Mouse (Mus musculus) urinary bladder, postnatal 25 days (tissue): ENCODE data around the gene Gsta3.
"Not testable (repeated sequence)": the region's sequence is repeated elsewhere in the genome, so short reads cannot be mapped to it uniquely, and the experiment has no call there.

Experiments used
- DNase-seq: peaks from one replicate; pipeline ENCODE4 v3.0.0; 2022; ENCODE audit warnings: low spot score

Gsta3 gene

DNA sequence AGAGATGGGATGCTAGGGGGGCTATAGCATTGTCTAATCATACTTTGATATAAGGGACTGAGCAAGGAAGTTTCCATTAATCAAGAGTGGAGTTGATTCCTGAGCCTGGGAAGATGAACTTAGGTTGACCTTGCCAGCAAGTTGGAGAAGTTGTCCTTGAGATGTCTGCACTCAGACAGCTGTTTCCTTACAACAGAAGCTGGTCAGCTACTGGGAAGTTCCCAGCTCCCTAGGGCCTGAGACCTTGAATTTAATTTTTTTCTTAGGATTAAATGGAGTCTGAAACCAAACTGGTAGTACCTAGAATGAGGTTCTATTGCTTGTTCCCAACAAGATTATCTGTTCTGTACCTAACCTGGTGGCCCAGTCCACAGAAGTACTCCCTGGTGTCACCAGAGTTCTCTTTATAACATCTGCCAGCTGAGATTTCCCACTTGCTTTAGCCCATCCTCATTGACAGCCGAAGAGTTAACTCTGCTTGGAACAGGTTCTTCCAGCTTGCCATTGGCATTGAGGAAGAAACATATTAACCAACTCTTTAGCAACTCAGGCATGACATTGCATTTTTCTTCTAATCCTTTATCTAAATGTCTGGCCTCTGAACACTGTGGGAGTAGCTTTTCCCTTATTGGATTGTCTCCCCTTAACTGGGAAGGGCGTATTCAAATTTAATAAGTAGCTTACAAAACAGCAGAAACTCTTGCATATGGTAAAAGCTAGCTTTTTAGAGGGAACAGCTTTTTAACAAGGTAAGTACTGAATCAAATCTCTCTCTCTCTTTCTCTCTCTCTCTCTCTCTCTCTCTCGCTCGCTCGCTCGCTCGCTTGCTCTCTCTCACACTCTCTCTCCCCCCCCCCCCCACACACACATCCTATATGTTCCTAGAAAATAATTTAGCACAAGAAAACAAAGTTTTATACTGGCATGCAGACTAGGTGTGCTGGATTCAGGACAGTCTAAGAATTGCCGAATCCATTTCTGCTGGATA is at the start of gene Gsta3:
Gene Gsta3 (plus strand): TSS at position 679 of the 988 bp plus-strand sequence.
- no peak for DNase-seq

- DNase-seq, result no peak
These were observed 34.1 kb upstream of the Gsta3 start for GRCm38 (mm10) chr1:21206241-21206640.

DNA sequence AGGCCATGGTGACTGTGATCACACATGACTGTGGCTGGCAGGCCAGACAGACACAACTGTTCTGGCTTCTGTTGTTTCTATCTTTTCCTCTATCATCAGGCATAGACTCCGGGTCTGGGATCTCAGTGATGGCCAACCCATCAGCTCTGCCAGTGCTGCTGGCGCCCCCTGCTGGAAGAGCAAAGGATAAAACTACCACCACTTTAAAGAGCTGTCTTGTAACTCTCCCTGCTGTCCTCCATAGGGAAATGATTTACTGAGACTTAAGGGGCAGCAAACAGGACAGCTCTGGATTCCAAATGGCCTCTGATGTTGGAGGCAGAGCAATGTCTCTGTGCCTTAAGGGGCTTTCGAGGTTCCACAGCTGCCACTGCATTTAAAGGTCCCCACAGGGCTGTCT is 26.9 kb upstream of the Gsta3 start:
- not testable (repeated sequence) for DNase-seq

DNA sequence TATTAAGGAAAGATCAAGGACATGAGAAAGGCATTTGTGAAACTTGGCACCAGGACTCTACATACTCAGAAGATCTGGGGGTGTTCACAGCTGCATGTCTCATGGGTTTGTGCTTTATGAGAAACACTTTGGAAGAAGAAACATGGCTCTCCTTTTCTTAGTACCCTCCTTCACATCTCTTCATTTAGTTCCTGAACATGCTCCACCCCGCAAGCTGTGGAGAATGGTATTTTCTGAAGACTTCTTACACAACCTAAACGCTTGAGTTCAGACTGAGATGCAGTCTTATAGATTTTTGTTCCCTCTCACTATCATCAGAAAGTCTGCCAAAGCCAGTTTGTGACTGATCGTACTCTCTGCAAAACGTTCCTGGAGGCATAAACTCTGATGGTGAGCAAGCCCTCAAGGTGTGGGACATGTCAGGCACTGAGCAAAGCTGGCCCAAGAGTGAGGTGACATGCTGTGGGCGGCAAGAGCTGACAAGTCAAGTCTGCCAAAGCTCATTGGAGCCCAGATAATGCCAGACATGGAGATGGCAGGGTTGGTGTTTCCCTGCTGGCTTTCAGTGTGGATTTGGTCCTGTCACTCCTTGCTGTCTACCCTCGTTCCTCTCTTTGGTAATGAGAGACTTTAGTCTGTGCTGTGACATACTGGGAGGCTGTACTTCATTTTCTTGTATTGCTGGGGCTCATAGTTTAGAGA is 26.2 kb upstream of the Gsta3 start:
- DNase-seq, result not testable (repeated sequence)

GRCm38 (mm10) chr1:21218489-21218919 is 21.9 kb upstream of the Gsta3 start, which contains the start of gene Tmem14a:
Gene Tmem14a, plus strand, starts transcription at chr1:21218575.
- DNase-seq, result peak; percentile 88

DNA sequence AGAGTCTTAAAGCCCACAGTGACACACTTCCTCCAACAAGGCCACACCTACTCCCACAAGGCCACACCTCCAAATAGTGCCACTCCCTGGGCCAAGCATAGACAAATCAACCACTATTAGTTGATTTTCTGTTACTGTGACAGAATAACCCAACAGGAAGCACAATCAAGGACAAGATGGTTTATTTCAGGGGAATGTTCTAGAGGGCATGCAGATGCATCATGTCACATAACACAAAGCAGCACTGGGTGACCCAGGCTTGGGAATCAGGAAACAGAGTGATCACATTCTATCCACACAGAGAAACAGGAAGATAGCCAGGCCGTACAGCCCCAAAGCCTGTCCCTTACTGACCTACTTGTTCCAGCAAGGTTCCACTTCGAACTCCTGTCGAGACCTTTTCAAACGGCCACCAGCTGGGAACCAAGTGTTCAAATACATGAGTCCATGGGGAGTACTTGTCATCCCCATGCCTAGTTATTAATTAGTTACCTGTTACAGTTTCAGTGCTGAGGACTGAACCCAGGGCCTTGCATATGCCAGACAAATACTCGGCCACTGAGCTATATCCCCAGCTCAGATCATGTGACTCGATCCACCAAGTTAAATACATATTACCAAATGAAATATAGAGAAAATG is 12.5 kb upstream of the Gsta3 start:
- DNase-seq, result no peak

GRCm38 (mm10) chr1:21228740-21229722 is 11.4 kb upstream of the Gsta3 start:
- DNase-seq, result not testable (repeated sequence)

DNA sequence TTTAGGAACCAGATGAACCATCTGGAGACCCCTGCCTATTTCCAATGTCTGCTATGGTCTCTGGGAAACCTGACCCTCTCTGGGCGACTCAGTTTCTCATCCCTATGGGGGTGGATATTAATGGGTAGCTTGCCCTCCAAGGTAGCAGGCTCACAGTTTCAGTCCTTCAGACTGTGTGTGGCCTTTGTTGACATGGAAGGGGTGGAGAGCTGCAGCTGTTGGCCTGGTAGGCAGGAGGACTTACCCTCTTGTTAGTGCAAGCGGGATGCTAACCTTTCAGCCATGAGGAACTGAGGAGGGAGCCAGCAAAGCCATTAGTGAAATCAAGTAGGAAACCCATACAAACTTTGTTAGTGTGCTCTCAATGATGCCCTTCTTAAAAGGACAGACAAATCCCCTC is 10.0 kb upstream of the Gsta3 start:
- DNase-seq, result no peak

GRCm38 (mm10) chr1:21231744-21232464 is 8.5 kb upstream of the Gsta3 start:
- DNase-seq, result no peak

- no peak for DNase-seq
These were observed 7.9 kb upstream of the Gsta3 start for GRCm38 (mm10) chr1:21232516-21232915.

GRCm38 (mm10) chr1:21235359-21235758 is 5.0 kb upstream of the Gsta3 start:
- no peak for DNase-seq

GRCm38 (mm10) chr1:21241096-21241495 is 707 bp downstream of the Gsta3 start:
- DNase-seq, result no peak

DNA sequence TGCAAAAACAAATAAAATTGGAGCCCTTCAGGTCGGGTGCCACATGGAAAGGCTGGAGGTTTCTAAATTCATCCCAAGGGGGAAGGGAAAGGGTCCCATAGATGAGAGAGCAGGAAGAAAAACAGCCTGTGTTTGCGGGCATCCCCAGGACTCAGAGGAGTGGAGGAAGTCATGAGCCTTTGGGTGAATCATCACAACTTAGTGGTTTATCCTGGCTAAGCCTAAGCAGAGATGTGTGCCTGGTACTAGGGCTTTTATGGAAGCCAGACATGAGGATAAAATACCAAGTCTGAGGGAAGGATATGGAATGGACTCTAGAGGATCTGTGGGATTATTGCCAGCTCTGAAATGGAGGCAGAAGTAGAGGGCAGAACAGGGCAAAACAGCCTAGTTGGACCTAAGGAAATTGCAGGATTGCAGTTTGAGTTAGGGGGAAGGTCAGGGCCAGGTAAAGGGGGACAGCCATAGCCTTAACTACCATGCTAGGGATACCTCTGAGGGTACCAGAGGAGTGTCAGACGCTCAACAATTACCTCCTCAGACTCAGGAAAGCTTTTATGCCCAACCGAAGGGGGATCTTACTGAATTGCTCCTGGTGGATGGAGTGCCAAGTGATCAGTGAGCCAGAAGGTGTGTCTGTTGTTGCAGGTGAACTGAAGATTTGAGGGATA is 4.0 kb downstream of the Gsta3 start:
- no peak for DNase-seq

DNA sequence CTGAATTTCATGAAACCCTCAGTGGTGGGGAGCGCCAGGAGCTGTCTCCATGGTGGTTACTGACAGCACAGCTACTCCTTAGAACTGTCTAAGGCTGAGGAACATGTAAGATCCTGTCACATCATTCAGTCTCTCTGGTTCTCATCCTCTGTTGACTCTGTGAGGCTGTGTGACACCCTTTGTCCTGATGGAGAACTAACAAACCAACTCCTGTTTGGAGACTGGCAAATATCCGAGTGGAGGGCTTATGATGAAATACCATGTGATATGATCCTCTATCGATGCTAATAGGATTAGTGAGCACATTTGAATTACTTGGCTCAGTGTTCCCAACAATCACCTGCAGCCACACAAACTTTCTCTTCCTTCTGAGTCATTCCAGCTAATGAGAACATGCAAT is 5.7 kb downstream of the Gsta3 start:
- no peak for DNase-seq

DNA sequence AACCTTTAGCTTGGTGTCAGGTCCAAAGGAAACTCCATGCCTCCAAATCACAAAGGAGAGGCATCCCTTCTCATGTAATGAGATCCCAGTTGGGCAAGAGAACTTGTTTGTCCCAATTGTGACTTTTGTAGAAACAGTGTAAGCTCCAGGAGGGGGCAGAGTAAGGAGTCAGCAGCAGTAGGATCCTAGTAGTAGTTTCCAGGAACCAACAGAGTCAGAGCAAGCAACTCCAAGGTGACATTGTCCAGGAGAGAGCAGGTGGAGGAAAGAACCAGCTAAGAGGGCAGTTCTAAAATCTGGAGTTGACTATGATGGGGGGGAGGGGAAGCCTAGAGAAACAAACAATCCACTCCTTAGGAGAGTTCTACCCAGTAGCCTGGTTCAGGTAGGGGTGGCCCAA is 7.5 kb downstream of the Gsta3 start:
- no peak for DNase-seq

- no peak for DNase-seq
These were observed 8.4 kb downstream of the Gsta3 start for GRCm38 (mm10) chr1:21248560-21249390.

DNA sequence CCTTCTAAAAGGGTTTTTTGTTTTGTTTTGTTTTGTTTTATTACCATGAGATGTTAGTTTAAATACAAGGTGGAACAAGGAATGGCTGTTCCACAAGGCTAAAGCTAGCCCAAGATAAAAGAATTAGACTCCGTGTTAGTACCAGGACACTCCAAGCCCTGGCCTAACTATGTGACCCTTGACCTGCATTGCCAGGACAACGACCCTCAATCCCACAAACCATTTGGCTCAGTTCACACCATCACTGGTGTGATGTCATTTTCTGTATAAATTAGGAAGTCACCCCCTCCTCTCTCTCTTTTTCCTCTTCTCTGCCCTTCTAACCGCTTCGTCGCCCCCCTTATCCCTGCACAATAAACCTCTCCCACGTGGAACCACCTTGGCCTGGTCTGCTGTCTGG is 11.3 kb downstream of the Gsta3 start:
- DNase-seq, result no peak

DNA sequence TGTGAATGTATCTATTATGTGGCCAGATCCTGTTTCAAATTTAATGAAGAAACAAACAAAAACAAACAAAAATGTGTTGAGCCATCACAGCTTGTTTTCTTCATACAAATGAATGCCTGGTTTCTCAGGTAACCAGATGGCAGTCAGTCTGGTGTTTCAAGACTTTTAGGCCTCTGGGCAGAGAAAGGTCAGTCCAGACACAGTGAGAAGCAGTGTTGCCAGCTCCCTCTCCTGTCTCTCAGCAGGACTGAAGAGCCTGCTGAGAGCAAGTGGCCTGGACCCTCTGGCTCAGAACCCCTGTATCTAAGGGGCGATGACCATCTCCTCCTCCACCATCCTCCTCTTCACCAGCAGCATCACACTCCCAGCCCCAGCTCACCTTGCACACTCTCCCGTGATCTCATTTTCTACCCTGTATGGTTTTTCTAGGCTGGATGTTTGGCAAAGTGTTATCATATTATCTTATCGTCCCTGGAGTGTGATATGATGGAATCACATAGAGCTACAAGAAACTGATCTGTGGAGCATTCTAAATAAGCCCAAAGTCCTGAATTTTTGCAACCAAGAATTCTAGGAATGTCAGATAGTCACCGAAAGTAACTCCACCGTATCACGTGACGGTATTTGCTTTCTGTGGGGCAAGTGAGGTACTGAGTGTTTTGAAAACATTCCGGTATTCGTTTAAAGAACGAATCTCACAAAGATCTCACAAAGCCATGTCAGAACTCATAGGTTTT is 12.3 kb downstream of the Gsta3 start:
- DNase-seq, result no peak
